Mouse (Mus musculus): Measurements from ENCODE around the gene Ppp1cc.
"Not testable (repeated sequence)": the region's sequence is repeated elsewhere in the genome, so short reads cannot be mapped to it uniquely, and the experiment has no call there.

Gene Ppp1cc

DNA sequence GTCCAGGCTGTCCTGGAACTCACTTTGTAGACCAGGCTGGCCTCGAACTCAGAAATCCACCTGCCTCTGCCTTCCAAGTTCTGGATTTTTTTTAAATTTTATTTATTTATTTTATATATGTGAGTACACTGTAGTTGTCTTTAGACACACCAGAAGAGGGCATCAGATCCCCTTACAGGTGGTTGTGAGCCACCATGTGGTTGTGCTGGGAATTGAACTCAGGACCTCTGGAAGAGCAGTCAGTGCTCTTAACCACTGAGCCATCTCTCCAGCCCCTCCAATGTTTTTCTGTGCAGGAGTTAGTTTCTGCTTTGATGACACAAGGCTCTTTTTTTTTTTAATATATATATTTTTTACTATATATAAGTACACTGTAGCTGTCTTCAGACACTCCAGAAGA lies 54.7 kb downstream of the Ppp1cc start:
- not testable (repeated sequence) for DNase-seq (ENCODE audit: low spot score)

DNA sequence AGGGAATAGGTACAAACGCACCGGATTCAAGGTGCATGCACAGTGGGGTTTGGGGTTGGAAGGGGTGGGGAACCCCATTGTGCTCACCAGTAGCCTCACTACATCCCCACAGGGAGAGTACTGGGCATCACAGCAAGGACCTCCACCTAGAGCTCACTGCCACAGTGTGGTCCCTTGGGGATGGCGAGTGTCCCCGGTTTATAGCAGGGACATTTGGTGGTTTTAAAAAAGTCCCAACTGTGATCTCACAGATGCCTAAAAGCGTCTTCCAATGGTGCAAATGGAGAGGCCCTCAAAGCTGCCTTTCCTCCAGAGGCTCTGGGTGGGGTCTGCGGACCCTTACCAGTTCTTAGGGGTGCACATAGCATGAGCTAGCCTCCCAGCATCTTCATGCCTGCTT lies 55.8 kb downstream of the Ppp1cc start:
- DNase-seq (ENCODE audit: low spot score) = no peak

DNA sequence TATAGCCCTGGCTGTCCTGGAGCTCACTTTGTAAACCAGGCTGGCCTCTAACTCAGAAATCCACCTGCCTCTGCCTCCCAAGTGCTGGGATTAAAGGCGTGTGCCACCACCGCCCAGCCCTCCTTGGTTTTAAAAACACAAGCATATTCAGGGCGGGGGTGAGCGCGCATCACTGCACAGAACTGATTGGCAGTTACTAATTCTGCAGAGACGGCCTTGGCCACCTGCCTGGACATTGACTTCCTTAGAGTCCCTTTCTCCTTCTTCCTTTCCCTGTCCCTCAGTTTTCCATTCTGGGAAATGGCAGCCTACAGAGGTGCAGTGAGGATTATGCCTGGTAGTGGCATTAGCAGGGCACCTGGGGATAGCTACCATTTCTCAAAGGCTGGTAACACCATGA lies 59.6 kb downstream of the Ppp1cc start:
- DNase-seq (ENCODE audit: low spot score) = no peak

DNA sequence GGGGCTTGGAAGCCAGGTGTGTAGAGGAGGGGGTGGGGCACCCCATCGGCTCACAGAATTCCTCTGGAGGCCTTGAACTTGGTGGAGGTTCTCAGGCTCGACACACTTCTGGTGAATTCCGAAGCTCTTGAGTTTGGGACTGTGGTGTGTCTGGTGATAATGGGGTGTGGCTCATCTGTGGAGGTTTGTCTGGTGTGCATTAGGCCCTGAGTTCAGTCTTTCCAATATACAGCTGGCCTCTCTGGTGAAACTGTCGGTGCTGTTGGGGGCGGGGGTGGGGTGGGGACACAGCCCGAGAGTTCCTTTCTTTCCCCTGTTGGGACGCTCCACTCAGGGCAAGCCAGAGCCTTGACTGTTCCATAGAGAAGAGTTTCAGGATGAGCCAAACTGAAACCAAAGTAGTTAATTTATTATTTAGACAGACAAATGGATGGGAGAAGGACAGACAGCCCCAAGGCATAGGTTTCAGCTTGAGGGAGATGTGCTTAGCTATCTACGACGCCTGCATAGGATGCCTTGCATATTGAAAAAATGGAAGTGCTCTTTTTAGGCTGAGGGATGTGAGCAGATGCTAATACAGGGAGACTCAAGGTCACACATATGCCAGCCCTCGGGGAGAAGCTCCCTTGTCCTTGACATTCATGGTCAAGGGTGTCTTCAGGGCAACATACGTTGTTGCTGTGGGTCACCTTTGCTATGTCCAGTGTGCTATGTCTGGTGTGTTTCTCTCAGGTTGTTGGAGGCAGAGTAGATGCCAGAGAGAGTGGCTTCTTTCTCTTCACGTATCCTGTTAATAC lies 60.2 kb downstream of the Ppp1cc start:
- DNase-seq (ENCODE audit: low spot score) = no peak

DNA sequence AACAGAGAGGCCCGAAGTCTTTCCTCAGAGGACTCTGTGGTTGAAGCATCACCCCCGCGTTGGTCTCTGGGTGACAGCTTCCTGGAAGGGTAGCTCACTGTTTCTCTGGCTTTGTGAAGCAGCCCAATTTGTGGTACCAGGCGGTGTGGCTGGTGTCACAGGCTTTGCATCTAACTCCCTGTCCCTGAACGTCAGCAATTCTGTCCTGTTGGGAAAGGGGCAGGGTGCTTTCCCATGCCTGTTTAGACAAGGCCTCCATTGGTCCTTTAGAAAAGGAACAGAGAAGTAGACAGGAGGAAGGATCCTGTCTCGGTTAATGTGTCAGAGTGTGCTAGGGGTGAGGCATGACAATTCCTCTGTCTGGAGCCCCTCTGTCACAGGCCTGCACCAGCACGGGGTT lies 60.9 kb downstream of the Ppp1cc start:
- DNase-seq (ENCODE audit: low spot score) = no peak

DNA sequence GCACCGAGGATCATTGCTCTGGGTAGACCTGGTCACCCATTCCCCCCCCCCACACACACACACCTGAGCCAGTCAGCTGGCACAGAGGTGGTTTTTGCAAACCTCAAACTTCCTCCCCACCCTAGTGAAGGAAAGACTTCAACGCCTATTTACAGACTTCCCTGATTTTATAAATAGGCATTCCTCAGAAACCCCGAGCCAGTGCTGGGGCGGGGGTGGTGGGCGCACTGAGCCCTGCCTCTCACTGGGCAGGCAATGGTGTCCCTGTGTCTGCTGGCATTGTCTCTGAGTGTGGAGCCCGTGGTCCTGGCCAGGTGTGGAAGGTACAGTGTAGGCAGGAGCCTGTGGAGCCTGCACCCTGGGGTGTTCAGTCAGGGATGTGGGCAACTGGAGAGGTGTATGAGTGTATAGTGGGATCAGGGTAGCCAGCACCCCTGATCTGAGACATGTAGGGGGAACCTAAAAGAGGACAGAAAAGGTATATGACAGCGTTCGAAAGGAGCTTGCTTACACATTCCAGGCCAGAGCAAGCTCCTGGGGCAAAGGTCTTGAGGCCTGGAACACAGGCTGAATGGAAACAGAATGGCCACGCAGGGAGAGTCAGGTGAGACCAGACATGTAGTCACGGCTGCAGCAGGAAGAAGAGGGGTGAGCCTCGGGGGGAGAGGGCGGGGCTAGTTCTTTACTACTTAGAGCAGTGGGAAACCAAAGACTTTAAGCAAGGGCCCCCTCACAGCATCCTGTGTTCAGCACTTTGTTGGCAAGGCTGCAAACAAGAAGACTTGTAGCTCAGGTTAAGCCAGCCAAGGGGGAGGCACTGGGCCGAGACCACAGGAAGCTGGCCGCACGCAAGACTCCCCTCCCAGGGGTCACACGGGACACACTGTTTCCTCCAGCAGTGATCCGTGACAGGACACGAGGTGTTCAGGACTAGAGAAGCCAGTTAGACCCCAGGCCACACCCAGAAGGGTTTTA lies 61.9 kb downstream of the Ppp1cc start:
- no peak for DNase-seq (ENCODE audit: low spot score)

DNA sequence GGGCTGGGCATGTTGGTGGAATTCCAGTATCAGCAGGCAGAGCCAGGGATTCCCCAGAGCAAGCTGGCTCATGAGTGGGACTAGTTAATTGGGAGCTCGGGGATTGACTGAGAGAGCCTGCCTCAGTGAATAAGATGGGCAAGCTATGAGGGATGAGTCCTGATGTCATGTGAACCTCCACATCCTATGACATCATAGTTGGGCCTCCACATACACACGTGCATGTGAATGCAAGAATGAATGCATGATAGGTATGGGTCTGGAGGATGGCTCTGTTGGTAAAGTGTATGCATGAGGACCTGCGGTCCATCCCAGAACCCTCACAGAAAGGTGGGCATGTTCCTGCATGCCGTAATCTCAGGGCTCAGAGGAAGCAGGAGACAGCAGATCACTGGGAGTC lies 63.0 kb downstream of the Ppp1cc start:
- no peak for DNase-seq (ENCODE audit: low spot score)

DNA sequence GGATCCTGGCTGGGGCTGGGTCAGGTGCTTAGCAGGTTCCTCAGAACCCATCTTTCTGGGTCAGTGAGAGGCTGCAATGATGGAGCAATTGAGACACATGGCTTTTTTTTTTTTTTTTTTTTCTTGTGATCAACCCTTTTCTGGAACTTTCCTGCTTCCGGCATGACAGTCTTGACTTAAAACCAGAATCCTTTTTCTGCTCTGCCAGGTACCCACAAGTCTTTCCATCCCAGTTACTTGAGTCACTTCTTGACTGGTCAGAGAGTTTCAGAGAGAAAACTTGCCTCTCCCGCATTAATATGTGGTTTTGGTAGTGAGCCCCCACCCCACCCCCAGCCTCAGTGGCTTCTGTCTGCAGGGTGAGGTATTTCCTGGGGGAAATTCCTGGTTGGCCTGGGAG lies 66.2 kb downstream of the Ppp1cc start:
- no peak for DNase-seq (ENCODE audit: low spot score)

All from ovary, postnatal 14 days (tissue).